Mouse (Mus musculus) left cerebral cortex, adult 2 months (tissue): ENCODE results near the gene Meis2. TPM values are rescaled to one million over a fixed set of nuclear protein-coding genes. Genes with fewer than 3 reads are reported as not detected.

Experiments
- DNase-seq, 2 experiments: peaks; one replicate each; pipeline ENCODE4 v3.0.0; 2021 to 2022; ENCODE audit warnings: low spot score in 2 of 2, mixed read lengths in 1 of 2; ENCODE audit errors: extremely low spot score in 1 of 2
- H3K27ac ChIP-seq: fragments of 200-600 bp; 2 replicates; pipeline ENCODE4 v1.8.1; 2022
- H3K4me3 ChIP-seq: fragments of 200-600 bp; 2 replicates; pipeline ENCODE4 v1.8.1; 2022
- CTCF ChIP-seq: fragments of 200-600 bp; IDR thresholded peaks from 2 replicates; pipeline ENCODE4 v1.8.1; 2022; ENCODE audit warnings: antibody characterized with exemption, mild to moderate bottlenecking, moderate library complexity
- intact Hi-C: fragments of 180-260 bp; cut with DNase I; formaldehyde crosslinking; loops from one replicate; pipeline ENCODE4 v1.15.1; 2025
- total RNA-seq, 2 experiments: library from RNA; stranded (reverse); gene quantifications; 2 replicates each; pipeline ENCODE4 v1.2.3; 2021

Meis2 gene
- total RNA-seq, 2 experiments from 2014 or later, result 110 to 116 TPM

DNA sequence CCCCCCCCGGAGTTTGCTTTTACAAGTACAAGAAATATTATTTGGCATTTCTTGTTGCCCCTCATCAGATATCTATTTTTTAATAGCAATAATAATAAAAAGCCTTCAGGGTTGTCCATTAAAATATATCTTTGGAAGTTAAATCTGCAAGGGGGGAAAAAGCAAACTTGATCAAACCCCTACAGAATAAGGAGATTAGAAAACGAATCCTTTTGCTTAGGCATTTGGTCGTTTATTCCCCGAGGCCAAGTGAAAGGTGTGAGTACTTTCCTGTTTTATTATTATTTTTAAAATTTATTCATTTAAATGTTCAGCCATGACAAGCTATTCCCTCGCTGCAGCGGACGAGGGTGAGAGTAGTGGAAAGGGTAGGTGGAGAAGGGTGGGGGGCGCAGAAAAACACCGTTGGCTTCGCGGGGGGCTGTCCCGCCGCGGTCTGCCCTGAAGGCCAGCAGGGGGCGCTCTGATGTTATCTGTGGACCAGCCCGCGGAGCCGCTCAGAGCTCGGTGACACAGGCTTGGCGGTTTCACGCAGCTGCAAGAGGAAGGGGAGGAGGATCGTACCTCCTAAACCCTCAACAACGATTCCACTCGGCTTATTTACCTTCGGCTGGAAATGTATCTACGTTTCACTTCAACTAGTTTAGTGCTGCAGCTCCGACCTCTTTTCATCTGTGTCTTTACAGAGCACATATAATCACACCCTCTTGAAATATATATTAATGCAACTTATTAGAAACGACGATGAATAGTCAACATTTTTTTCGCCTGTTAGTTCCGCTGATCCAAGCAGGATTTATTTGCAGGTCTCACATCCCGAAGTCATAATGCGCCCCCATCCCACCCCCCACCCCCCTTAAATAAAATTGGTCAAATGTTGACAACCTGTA, 209.9 kb downstream of the Meis2 start:
- Histone ChIP-seq H3K4me3 (peak overlapping the region; percentile 47), H3K27ac (peak overlapping the region; percentile 33; the same call in 1 of the 2 replicates)
- TF ChIP-seq CTCF, result peak; percentile 94
- intact Hi-C loops, result loop anchor here (1.0 to 10.0 kb wide), 8 partner anchors 107 to 1593 kb away; no protein-coding TSS in a partner anchor
- DNase-seq, result peak; percentile 85 to 86

DNA sequence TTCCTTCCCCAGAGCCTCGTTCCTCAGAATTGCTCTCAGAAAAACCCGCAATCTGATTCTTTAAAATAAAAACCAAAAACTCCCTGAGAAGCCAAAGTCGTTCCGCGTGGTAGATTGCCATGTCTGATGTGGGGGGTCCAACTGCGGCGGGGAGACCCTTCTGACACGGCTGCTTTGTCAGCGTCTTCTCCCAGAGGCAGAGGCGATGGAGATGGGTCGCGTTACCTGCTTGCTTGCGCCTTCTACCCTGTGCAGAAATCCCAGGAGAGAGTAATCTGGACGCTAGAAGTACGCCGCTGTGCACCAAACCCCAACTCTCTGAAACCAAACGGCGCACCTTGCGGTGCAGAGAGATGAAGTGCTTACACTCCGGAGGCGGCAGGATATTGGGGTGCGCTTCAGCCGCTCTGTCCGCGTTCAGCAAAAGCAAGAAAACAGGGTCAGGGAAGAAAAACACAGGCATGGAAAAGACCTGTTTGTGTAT, 210.8 kb downstream of the Meis2 start:
- DNase-seq, result peak in 1 of 2 experiments; percentile 39
- intact Hi-C loops, result loop anchor here (1.0 to 10.0 kb wide), 7 partner anchors 107 to 1593 kb away; no protein-coding TSS in a partner anchor
- Histone ChIP-seq H3K4me3 (peak overlapping the region; percentile 43), H3K27ac (peak overlapping the region; percentile 50)
- no peak for TF ChIP-seq CTCF

DNA sequence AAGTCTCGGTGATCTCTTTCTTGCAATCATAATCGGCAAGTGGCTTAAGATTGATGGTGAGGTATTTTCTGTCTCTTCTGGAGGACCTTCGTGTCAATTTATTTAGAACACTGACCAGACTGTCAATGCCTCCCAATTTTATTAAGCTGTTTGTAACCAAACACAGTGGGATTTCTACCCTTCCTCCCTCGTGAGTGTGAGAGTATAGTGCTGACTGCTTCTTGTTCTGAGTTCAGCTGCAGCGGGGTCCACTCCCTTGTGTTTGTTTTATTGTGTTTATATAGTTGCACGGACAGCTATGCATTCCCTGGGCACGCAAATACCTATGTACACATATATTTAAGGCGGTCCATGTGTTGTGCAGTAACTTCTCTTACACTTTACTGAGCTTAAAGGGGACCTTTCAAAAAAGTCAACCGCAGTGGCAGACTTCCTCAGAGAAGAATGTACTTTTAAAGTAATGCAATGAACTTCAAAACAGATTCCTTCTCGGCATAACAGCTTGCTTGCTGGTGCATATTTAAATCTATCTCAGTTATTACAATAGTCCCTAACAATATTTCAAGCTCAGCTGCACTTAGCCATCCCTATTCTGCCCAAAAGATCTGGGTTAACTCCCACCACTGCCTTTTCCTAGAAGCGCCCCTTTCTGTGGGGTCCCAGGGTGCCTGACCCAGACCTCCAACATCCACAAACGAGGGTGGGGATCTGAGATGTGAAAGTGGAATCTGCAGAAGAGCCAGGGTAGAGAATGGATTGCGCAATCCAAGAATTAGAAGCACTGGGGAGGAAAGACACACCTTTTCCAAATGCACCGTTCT, 211.4 kb downstream of the Meis2 start:
- no peak for TF ChIP-seq CTCF
- H3K27ac ChIP-seq, result 0 out of 2 replicates have a peak overlapping the region, but pooled peaks have one; percentile 10
- H3K4me3 ChIP-seq, result peak overlapping the region; percentile 43
- intact Hi-C loops, result loop anchor here (10.0 kb wide), 3 partner anchors 589 to 1229 kb away; no protein-coding TSS in a partner anchor
- no peak for DNase-seq

DNA sequence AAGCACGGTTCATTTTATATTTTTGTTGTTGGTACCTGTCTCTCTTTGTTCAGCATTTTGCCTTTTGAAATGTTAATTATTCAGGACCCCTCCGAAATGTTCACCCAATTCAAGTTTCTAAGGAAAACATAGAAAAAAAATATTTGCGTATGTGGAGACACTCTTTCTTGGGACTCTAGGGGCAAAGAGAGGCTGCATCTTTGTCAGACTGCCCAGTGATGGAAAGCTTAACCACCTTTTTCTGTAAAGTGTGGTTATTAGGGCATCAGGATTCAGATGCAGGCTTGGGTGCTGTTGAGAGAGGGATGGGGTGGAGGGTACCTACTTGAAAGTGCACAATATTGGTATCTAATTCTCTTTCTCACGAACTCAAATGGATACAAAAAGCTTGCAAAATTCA, 212.4 kb downstream of the Meis2 start:
- H3K27ac ChIP-seq, result no peak overlapping the region
- no peak for TF ChIP-seq CTCF
- intact Hi-C loops, result loop anchor here (2.0 to 10.0 kb wide), 4 partner anchors 338 to 1228 kb away; no protein-coding TSS in a partner anchor

DNA sequence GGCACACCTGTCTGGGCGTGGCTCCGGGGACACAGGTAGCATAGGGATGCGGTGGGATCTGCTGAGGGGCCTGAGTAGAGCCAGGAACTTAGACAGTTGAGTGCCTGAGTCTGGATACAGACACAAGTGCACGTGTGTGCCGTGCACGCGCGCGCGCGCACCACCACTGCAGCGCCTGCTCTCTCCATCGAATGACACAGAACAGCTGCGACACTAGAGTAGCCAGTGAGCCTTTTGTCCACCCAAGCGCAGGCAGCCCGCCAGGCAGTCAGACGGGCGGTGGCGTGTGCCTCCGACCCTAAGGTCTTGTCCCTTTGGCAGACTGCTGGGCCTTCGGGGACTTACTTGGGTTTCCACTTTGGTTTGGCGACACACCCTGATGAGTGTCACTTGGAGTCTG, 213.0 kb downstream of the Meis2 start:
- Histone ChIP-seq H3K27ac (no peak overlapping the region), H3K4me3 (peak overlapping the region; percentile 45)
- peak in 1 of 2 experiments; percentile 52 for DNase-seq
- no peak for TF ChIP-seq CTCF
- intact Hi-C loops, result loop anchor here (2.0 to 10.0 kb wide), 4 partner anchors 338 to 1228 kb away; no protein-coding TSS in a partner anchor

More for the DNA sequence above, 212.4 kb downstream of the Meis2 start:
- no peak overlapping the region for H3K4me3 ChIP-seq
- DNase-seq, result no peak

DNA sequence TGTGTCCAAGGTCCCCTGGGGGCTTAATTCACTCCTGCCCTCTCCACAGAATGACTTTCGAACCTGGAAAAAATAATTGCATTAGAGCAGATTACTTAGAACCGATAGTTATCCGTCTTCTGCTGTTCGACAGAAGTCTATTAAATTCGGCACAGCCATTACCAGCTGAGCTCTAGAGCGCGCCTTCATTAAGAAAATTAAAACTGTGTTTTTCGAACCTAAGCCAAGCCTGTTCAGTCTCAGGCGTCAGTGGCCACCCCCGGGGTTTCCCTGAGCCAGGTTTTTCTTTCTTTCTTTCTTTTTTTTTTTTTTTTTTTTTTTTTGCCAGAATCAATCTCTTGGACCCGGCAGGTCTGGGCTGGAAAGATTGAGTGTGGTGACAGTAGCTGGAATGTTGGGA, 213.5 kb downstream of the Meis2 start:
- no peak for TF ChIP-seq CTCF
- H3K4me3 ChIP-seq, result peak overlapping the region; percentile 45
- H3K27ac ChIP-seq, result no peak overlapping the region
- DNase-seq, result no peak
- intact Hi-C loops, result loop anchor here (2.0 to 10.0 kb wide), 4 partner anchors 337 to 1227 kb away; no protein-coding TSS in a partner anchor

DNA sequence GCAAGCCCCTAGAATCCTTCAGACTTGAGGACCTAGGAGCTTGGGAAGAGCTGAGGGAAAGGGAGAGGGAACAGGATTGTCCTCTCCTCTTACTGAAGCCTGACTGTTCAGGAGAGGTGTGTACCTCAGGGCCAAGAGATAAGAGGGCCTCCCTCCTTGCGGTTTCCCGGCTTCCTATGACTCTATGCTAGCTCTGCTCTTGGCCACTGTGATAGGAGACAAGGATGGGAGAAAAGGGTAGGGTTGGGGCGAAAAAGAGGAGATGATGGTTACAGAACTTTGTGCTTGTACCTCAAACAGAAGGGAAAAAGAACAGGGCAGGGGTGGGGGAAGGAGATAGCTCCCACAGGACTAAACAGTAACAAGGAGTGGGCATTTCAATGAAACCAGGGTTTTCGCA, 214.7 kb downstream of the Meis2 start:
- Histone ChIP-seq H3K4me3 (no peak overlapping the region), H3K27ac (no peak overlapping the region)
- no peak for DNase-seq
- intact Hi-C loops, result loop anchor here (10.0 kb wide), 3 partner anchors 586 to 1226 kb away; no protein-coding TSS in a partner anchor
- TF ChIP-seq CTCF, result no peak

DNA sequence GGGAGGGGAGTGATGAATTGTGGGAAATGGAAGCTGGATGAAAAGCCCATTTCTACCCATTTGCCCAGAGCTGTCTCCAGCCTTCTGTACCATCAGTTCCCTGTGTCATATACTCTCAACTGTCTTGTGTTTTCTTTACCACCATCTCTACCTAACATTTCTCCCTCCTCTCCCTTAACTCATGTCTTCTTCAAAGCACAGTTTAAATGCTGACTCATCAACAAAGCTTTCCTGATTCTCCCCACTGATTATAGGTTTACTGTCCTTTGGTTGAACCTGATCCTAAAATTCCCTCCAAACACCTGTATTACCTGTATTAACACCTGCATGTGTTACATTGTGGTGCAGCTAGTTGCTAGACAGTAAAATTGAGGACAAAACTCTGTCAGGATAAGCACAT, 222.8 kb downstream of the Meis2 start:
- Histone ChIP-seq H3K27ac (no peak overlapping the region), H3K4me3 (no peak overlapping the region)
- intact Hi-C loops, result no loop called here
- TF ChIP-seq CTCF, result no peak
- DNase-seq, result no peak

DNA sequence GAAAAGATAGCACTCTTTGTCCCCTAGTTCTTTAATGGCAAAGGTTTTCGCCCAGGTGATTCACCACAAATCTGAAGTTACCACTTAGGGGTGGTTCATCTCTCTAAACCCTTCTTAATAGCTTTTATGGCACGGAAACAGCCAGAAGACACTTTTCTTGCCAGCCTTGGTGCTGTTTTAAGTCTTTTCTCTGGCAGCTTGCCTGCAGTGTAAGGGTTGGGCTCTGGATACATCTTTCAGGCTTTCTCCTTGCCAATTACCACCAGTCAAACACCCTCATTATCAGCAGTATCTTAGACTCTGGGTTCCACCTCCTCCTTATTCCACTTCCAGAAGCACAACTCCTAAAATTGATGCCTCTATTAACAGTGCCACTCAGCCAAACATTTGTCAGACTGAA, 229.6 kb downstream of the Meis2 start:
- Histone ChIP-seq H3K4me3 (no peak overlapping the region), H3K27ac (no peak overlapping the region)
- no peak for DNase-seq
- intact Hi-C loops, result no loop called here
- TF ChIP-seq CTCF, result no peak

DNA sequence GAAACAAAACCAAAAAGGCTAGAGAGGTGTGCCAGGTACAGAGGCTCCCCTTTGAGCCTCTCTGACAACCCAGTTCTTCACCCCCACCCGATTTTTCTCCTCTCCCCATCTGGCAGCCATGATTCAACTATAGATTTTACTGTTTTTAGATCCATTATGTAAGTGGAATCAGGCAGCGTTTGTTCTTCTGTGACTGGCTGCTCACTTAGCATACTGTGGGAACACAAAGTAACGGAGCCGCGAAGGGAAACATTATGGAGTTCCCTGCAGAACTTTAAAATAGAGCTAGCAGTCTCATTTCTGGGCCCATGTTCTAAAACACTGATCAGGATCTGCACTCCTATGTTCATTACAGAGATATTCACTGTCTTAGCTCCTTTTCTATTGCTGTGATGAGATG, 243.3 kb downstream of the Meis2 start:
- Histone ChIP-seq H3K27ac (no peak overlapping the region), H3K4me3 (no peak overlapping the region)
- intact Hi-C loops, result no loop called here
- TF ChIP-seq CTCF, result no peak
- DNase-seq, result peak; percentile 25 to 32

DNA sequence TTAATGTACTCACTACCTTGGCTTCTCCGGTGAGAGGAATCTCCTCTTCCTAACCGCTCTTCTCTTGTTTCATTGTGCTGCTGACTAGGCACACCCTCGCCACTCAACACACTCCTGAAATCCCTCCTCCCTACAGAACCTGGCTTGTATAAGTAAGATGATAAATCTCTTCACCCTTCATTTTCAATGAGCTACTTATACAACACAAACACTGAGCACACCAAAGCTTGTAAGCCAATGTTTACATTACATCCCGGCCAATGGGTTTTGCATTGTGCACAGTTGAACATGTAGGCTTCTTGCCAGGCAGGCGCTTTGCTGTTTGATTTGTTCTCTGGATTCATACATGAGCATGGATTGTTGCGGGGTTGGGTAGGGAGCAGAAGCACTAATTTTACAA, 247.7 kb downstream of the Meis2 start:
- intact Hi-C loops, result no loop called here
- Histone ChIP-seq H3K27ac (no peak overlapping the region), H3K4me3 (no peak overlapping the region)
- no peak for DNase-seq
- TF ChIP-seq CTCF, result no peak

DNA sequence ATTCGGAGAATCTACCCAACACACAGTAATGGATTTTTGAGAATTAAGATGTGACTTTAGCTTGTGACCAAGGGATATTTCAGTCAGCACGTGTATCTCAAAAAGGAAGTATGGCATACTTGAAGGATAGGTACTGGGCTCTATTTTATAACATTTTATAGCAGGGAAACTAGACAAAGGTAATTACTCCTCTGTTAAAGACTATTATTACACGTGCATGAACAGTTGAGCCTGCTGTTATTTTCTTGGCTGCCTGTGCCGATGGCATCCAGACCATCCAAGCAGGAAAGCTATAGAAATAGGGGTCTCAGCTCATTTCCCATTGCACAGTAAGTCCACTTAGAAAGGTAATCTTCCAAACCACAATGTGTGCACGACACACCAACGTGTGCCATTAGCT, 251.9 kb downstream of the Meis2 start:
- Histone ChIP-seq H3K27ac (no peak overlapping the region), H3K4me3 (no peak overlapping the region)
- DNase-seq, result no peak
- intact Hi-C loops, result no loop called here
- TF ChIP-seq CTCF, result no peak
